Mouse (Mus musculus) cortical plate, adult 2 months (tissue): ENCODE results near the gene Gm7682. TPM values are rescaled to one million over a fixed set of nuclear protein-coding genes. Genes with fewer than 3 reads are reported as not detected.
"Not testable (repeated sequence)": the region's sequence is repeated elsewhere in the genome, so short reads cannot be mapped to it uniquely, and the experiment has no call there.

Source experiments
- H3K27ac ChIP-seq: fragments of 200-500 bp; 2 replicates; pipeline ENCODE4 v1.5.1; 2012; ENCODE audit warnings: low read length, control low read depth, inconsistent platforms; ENCODE audit not compliant: insufficient read depth
- H3K4me1 ChIP-seq: fragments of 200-500 bp; 2 replicates; pipeline ENCODE4 v1.6.1; 2011; ENCODE audit warnings: low read length; ENCODE audit not compliant: control insufficient read depth, insufficient read depth
- H3K4me3 ChIP-seq: fragments of 200-500 bp; 2 replicates; pipeline ENCODE4 v1.5.1; 2011; ENCODE audit warnings: mild to moderate bottlenecking, low read length, control low read depth; ENCODE audit not compliant: insufficient read depth
- polyA plus RNA-seq: library from polyadenylated mRNA; depleted of rRNA; stranded (reverse); fragments of >200 nt; gene quantifications from 2 replicates; pipeline ENCODE4 v1.2.3, GENCODE M21; 2012; rRNA removed

Gm7682 gene
- not detected in 2 replicates for polyA plus RNA-seq

- not testable (repeated sequence) for H3K4me1 ChIP-seq, H3K27ac ChIP-seq, H3K4me3 ChIP-seq
Observed at GRCm38 (mm10) chr5:94445484-94445883, at the start of gene Gm7682. Gene Gm7682, plus strand, starts transcription at chr5:94445784.

Other genes with a start within 250 kb of the Gm7682 start
- gene Gm3106, start 227.8 kb upstream of the Gm7682 start, polyA plus RNA-seq = not detected in 2 replicates
- not detected in 2 replicates for gene A430089I19Rik, start 139.0 kb upstream of the Gm7682 start, polyA plus RNA-seq
- not detected in 2 replicates for gene Gm6502, start 131.3 kb upstream of the Gm7682 start, polyA plus RNA-seq
- gene AA792892, start 106.0 kb upstream of the Gm7682 start, polyA plus RNA-seq = not detected in 2 replicates
- not detected in 2 replicates for gene Gm3139, start 80.5 kb downstream of the Gm7682 start, polyA plus RNA-seq
- gene Gm3147, start 170.6 kb downstream of the Gm7682 start, polyA plus RNA-seq = not detected in 2 replicates
- gene Gm6509, start 178.2 kb downstream of the Gm7682 start, polyA plus RNA-seq = not detected in 2 replicates
- gene Gm6205, start 202.6 kb downstream of the Gm7682 start, polyA plus RNA-seq = not detected in 2 replicates